Mouse (Mus musculus): ENCODE results near the gene Lyz1.
"Not testable (repeated sequence)": the region's sequence is repeated elsewhere in the genome, so short reads cannot be mapped to it uniquely, and the experiment has no call there.

Lyz1 gene

GRCm38 (mm10) chr10:117292671-117293070, at the start of gene Lyz1:
Lyz1 (minus strand) TSS chr10:117292868.
- DNase-seq (ENCODE audit: extremely low read depth, insufficient read length, low spot score): no peak

GRCm38 (mm10) chr10:117342406-117342805, 49.7 kb upstream of the Lyz1 start:
- DNase-seq (ENCODE audit: extremely low read depth, insufficient read length, low spot score): no peak

GRCm38 (mm10) chr10:117341029-117341428, 48.4 kb upstream of the Lyz1 start:
- DNase-seq (ENCODE audit: extremely low read depth, insufficient read length, low spot score): no peak

GRCm38 (mm10) chr10:117339241-117339640, 46.6 kb upstream of the Lyz1 start:
- DNase-seq (ENCODE audit: extremely low read depth, insufficient read length, low spot score): no peak

GRCm38 (mm10) chr10:117337946-117338345, 45.3 kb upstream of the Lyz1 start:
- DNase-seq (ENCODE audit: extremely low read depth, insufficient read length, low spot score): no peak

GRCm38 (mm10) chr10:117335649-117336048, 43.0 kb upstream of the Lyz1 start:
- DNase-seq (ENCODE audit: extremely low read depth, insufficient read length, low spot score): no peak

- no peak for DNase-seq (ENCODE audit: extremely low read depth, insufficient read length, low spot score)
Measured at GRCm38 (mm10) chr10:117330521-117330920, 37.9 kb upstream of the Lyz1 start.

- no peak for DNase-seq (ENCODE audit: extremely low read depth, insufficient read length, low spot score)
Measured at GRCm38 (mm10) chr10:117323782-117324181, 31.1 kb upstream of the Lyz1 start.

GRCm38 (mm10) chr10:117322630-117323029, 30.0 kb upstream of the Lyz1 start:
- no peak for DNase-seq (ENCODE audit: extremely low read depth, insufficient read length, low spot score)

- DNase-seq (ENCODE audit: extremely low read depth, insufficient read length, low spot score): no peak
Measured at GRCm38 (mm10) chr10:117320571-117320981, 27.9 kb upstream of the Lyz1 start.

- DNase-seq (ENCODE audit: extremely low read depth, insufficient read length, low spot score): no peak
Measured at GRCm38 (mm10) chr10:117316391-117316790, 23.7 kb upstream of the Lyz1 start.

- no peak for DNase-seq (ENCODE audit: extremely low read depth, insufficient read length, low spot score)
Measured at GRCm38 (mm10) chr10:117313133-117313532, 20.5 kb upstream of the Lyz1 start.

GRCm38 (mm10) chr10:117312168-117312567, 19.5 kb upstream of the Lyz1 start:
- DNase-seq (ENCODE audit: extremely low read depth, insufficient read length, low spot score): no peak

- DNase-seq (ENCODE audit: extremely low read depth, insufficient read length, low spot score): no peak
Measured at GRCm38 (mm10) chr10:117304371-117304770, 11.7 kb upstream of the Lyz1 start.

GRCm38 (mm10) chr10:117301688-117302087, 9.0 kb upstream of the Lyz1 start:
- no peak for DNase-seq (ENCODE audit: extremely low read depth, insufficient read length, low spot score)

GRCm38 (mm10) chr10:117299901-117300520, 7.3 kb upstream of the Lyz1 start:
- DNase-seq (ENCODE audit: extremely low read depth, insufficient read length, low spot score): no peak

- no peak for DNase-seq (ENCODE audit: extremely low read depth, insufficient read length, low spot score)
Measured at GRCm38 (mm10) chr10:117299106-117299505, 6.4 kb upstream of the Lyz1 start.

- no peak for DNase-seq (ENCODE audit: extremely low read depth, insufficient read length, low spot score)
Measured at GRCm38 (mm10) chr10:117298336-117298735, 5.7 kb upstream of the Lyz1 start.

- DNase-seq (ENCODE audit: extremely low read depth, insufficient read length, low spot score): not testable (repeated sequence)
Measured at GRCm38 (mm10) chr10:117290936-117291335, 1.7 kb downstream of the Lyz1 start.

GRCm38 (mm10) chr10:117290046-117290870, 2.4 kb downstream of the Lyz1 start:
- no peak for DNase-seq (ENCODE audit: extremely low read depth, insufficient read length, low spot score)

- not testable (repeated sequence) for DNase-seq (ENCODE audit: extremely low read depth, insufficient read length, low spot score)
Measured at GRCm38 (mm10) chr10:117289034-117289505, 3.6 kb downstream of the Lyz1 start.
